26 mouse cellular contexts compared by ENCODE assay signal in genomic region chr5:73804556-73805230, GRCm38 (mm10).
A peak's percentile ranks its signal among the peaks of the same experiment; 100 is the strongest.
DNase-seq lines count a peak whose midpoint lies in the region; ATAC-seq lines count a peak whose summit lies in the region.
"Had no signal": no experiment of that assay in that cellular context is flagged by ENCODE, and none has a peak within 500 bp of the region (broad histone marks: within the 10 kb centered on the region; RNA-seq: fewer than 3 reads in every experiment).

No protein-coding gene starts in this region.

- H3K4me1 ChIP-seq in heart, embryonic 11.5 days (ENCODE audit: control insufficient read depth, insufficient read depth, low read length) = no peaks in the 10 kb centered on the region
- H3K4me1 ChIP-seq in lung, embryonic 15.5 days = no peaks in the 10 kb centered on the region
- 0 out of 2 replicates have a peak, but pooled peaks cover 4% of the 10 kb centered on the region for H3K4me1 ChIP-seq in limb, embryonic 10.5 days
- H3K4me1 ChIP-seq: forebrain, embryonic 10.5 days; forebrain, embryonic 13.5 days; heart, embryonic 12.5 days; heart, embryonic 15.5 days; hindbrain, embryonic 13.5 days had no signal

- WGBS in heart, embryonic 11.5 days (ENCODE audit: insufficient replicate concordance) = 64% methylated on average over 4 of the region's 4 CpGs
- 76% methylated on average over 4 of the region's 4 CpGs for WGBS in lung, embryonic 15.5 days
- WGBS in limb, embryonic 10.5 days = 87% methylated on average over 4 of the region's 4 CpGs

- no peaks in the 10 kb centered on the region for H3K9me3 ChIP-seq in heart, embryonic 11.5 days (replicated peaks; ENCODE audit: control insufficient read depth, low read length)
- no peaks in the 10 kb centered on the region for H3K9me3 ChIP-seq in lung, embryonic 15.5 days
- H3K9me3 ChIP-seq in limb, embryonic 10.5 days (replicated peaks) = peaks cover 4% of the 10 kb centered on the region; the same call in 1 of the 2 replicates
- H3K9me3 ChIP-seq: forebrain, embryonic 13.5 days; G1E; heart, embryonic 15.5 days; hindbrain, embryonic 13.5 days had no signal

- H3K4me2 ChIP-seq in heart, embryonic 11.5 days = no peak overlapping the region
- no peak overlapping the region for H3K4me2 ChIP-seq in lung, embryonic 15.5 days
- H3K4me2 ChIP-seq: forebrain, embryonic 13.5 days; heart, embryonic 12.5 days; heart, embryonic 15.5 days; hindbrain, embryonic 13.5 days had no signal

- peak; percentile 90 for DNase-seq in heart, adult 11 months
- DNase-seq in lung, postnatal 10 days = no peak
- peak; percentile 29 for DNase-seq in ES-CJ7 (ENCODE audit: low read depth, low spot score)
- DNase-seq in limb, embryonic 10.5 days (ENCODE audit: low spot score) = no peak
- no peak for DNase-seq in adrenal gland, postnatal 14 days
- no peak for DNase-seq in thymus, postnatal 14 days
- DNase-seq: adrenal gland, adult 8-10 months; adrenal gland, postnatal 36 days; cerebellum, adult 18-20 months; cerebellum, adult 9-10 months; cerebellum, postnatal 14 days; gastrocnemius, postnatal 10 days; gastrocnemius, postnatal 36 days had no signal

- H3K27ac ChIP-seq in heart, embryonic 11.5 days (ENCODE audit: low read depth, low read length) = no peak overlapping the region
- H3K27ac ChIP-seq in lung, embryonic 15.5 days = no peak overlapping the region
- peak overlapping the region; percentile 56 for H3K27ac ChIP-seq in limb, embryonic 10.5 days
- H3K27ac ChIP-seq: forebrain, embryonic 10.5 days; forebrain, embryonic 13.5 days; heart, embryonic 15.5 days; hindbrain, embryonic 13.5 days; hindbrain, postnatal 0 days had no signal

- H3K9ac ChIP-seq in heart, embryonic 11.5 days (ENCODE audit: low read depth, low read length) = no peak overlapping the region
- no peak overlapping the region for H3K9ac ChIP-seq in lung, embryonic 15.5 days
- H3K9ac ChIP-seq: forebrain, embryonic 13.5 days; heart, embryonic 12.5 days; heart, embryonic 15.5 days; hindbrain, embryonic 13.5 days had no signal

- ATAC-seq in heart, embryonic 11.5 days (replicated peaks; ENCODE audit: insufficient number of reproducible peaks, low FRiP score, low TSS enrichment) = no peak
- 0 out of 2 replicates have a peak, but pooled peaks have one; percentile 27 for ATAC-seq in lung, embryonic 15.5 days (ENCODE audit: borderline replicate concordance, extremely low read depth, low FRiP score, low TSS enrichment)
- ATAC-seq: activated CD4-positive, CD25-positive, alpha-beta regulatory T cell, adult 4 months; forebrain, embryonic 13.5 days; forebrain, embryonic 16.5 days; hindbrain, postnatal 0 days; inflammation-experienced regulatory T-cells, adult 6 months; Patski had no signal

- H3K36me3 ChIP-seq in heart, embryonic 11.5 days (ENCODE audit: control insufficient read depth, insufficient read depth, low read length) = no peaks in the 10 kb centered on the region
- H3K36me3 ChIP-seq in lung, embryonic 15.5 days = no peaks in the 10 kb centered on the region
- H3K36me3 ChIP-seq in limb, embryonic 10.5 days = no peaks in the 10 kb centered on the region
- H3K36me3 ChIP-seq: forebrain, embryonic 10.5 days; G1E; heart, embryonic 12.5 days; heart, embryonic 15.5 days; hindbrain, embryonic 13.5 days had no signal

- H3K27me3 ChIP-seq in heart, embryonic 11.5 days (ENCODE audit: control insufficient read depth, insufficient read depth, low read length) = no peaks in the 10 kb centered on the region
- no peaks in the 10 kb centered on the region for H3K27me3 ChIP-seq in lung, embryonic 15.5 days
- H3K27me3 ChIP-seq in limb, embryonic 10.5 days (ENCODE audit: low read depth, poor library complexity, severe bottlenecking) = no peaks in the 10 kb centered on the region
- H3K27me3 ChIP-seq: forebrain, embryonic 13.5 days; heart, embryonic 12.5 days; heart, embryonic 15.5 days; hindbrain, embryonic 13.5 days had no signal

- no peak overlapping the region for H3K4me3 ChIP-seq in heart, embryonic 11.5 days (ENCODE audit: low read depth, low read length)
- H3K4me3 ChIP-seq in lung, embryonic 15.5 days = no peak overlapping the region
- no peak overlapping the region for H3K4me3 ChIP-seq in limb, embryonic 10.5 days
- H3K4me3 ChIP-seq: forebrain, embryonic 10.5 days; forebrain, embryonic 13.5 days; heart, embryonic 12.5 days; heart, embryonic 15.5 days; hindbrain, embryonic 13.5 days had no signal

Comparison
In these comparisons a context has a peak if more than half of its experiments do, and no peak if none do; other contexts are left out.
1. DNase-seq: peak in heart, adult 11 months (single experiment) and ES-CJ7 (single experiment); none in lung, postnatal 10 days (single experiment), limb, embryonic 10.5 days (single experiment), adrenal gland, postnatal 14 days (single experiment) and thymus, postnatal 14 days (single experiment).